46 mouse cellular contexts compared by ENCODE assay signal in the genomic region with DNA sequence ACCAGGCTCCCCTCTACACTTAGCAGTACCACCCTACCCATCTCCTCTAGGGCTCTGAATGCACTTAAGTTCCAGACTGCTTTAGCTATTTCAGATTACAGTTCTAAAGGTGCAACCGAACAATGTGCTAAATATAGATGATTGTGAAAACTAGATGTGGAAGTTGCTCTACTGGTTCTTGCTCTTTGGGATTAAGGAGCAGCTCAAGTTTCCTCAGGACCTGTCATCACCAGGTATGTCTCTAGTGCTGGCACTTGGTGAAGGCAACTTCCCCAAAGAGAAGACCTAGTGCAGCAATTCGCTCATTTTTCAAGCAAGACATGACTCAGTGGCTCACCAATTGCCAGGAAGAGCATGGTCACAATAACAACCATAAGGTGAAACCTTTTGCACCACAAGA. TPM values are rescaled to one million over a fixed set of nuclear protein-coding genes. Genes with fewer than 3 reads are reported as not detected.
"Had no signal": no experiment of that assay in that cellular context is flagged by ENCODE, and none has a peak within 500 bp of the region (broad histone marks: within the 10 kb centered on the region; RNA-seq: fewer than 3 reads in every experiment).

No protein-coding gene starts in this region.

- H3K4me1 ChIP-seq: limb, embryonic 15.5 days; liver, embryonic 12.5 days; liver, embryonic 13.5 days; liver, embryonic 15.5 days; lung, embryonic 15.5 days; megakaryocyte, embryonic 14.5 days; midbrain, embryonic 10.5 days; midbrain, embryonic 12.5 days; midbrain, embryonic 13.5 days; midbrain, embryonic 15.5 days; neural tube, embryonic 12.5 days had no signal

- H3K9ac ChIP-seq: limb, embryonic 12.5 days; limb, embryonic 13.5 days; limb, embryonic 15.5 days; liver, embryonic 12.5 days; liver, embryonic 13.5 days; liver, embryonic 14.5 days; liver, embryonic 15.5 days; liver, postnatal 0 days; lung, embryonic 14.5 days; lung, embryonic 15.5 days; midbrain, embryonic 12.5 days; midbrain, embryonic 13.5 days; midbrain, embryonic 15.5 days; neural tube, embryonic 12.5 days had no signal

- H3K4me2 ChIP-seq: limb, embryonic 12.5 days; limb, embryonic 13.5 days; limb, embryonic 15.5 days; liver, embryonic 11.5 days; liver, embryonic 12.5 days; liver, embryonic 13.5 days; liver, embryonic 15.5 days; lung, embryonic 14.5 days; lung, embryonic 15.5 days; midbrain, embryonic 11.5 days; midbrain, embryonic 12.5 days; midbrain, embryonic 13.5 days; midbrain, embryonic 15.5 days; neural tube, embryonic 12.5 days had no signal

- H3K36me3 ChIP-seq: limb, embryonic 10.5 days; limb, embryonic 12.5 days; limb, embryonic 13.5 days; limb, embryonic 15.5 days; liver, embryonic 12.5 days; liver, embryonic 13.5 days; liver, embryonic 15.5 days; lung, embryonic 15.5 days; midbrain, embryonic 10.5 days; midbrain, embryonic 12.5 days; midbrain, embryonic 13.5 days; midbrain, embryonic 15.5 days; neural tube, embryonic 12.5 days had no signal

- H3K27ac ChIP-seq: left cerebral cortex, adult 2 months; limb, embryonic 10.5 days; limb, embryonic 12.5 days; limb, embryonic 13.5 days; limb, embryonic 15.5 days; liver, embryonic 12.5 days; liver, embryonic 13.5 days; liver, embryonic 14.5 days; liver, embryonic 15.5 days; lung, embryonic 15.5 days; macrophage; midbrain, embryonic 10.5 days; midbrain, embryonic 12.5 days; midbrain, embryonic 13.5 days; midbrain, embryonic 15.5 days; neural tube, embryonic 12.5 days had no signal

- DNase-seq: left cerebral cortex, postnatal 4 days; liver; liver, embryonic 13.5 days; liver, postnatal 0 days; lung, adult 18-20 months; lung, adult 2 months; lung, embryonic 14.5 days; lung, postnatal 10 days; lung, postnatal 36 days; lung, postnatal 4 days; midbrain, embryonic 14.5 days had no signal

- H3K27me3 ChIP-seq: limb, embryonic 12.5 days; limb, embryonic 13.5 days; limb, embryonic 15.5 days; liver, embryonic 12.5 days; liver, embryonic 13.5 days; liver, embryonic 15.5 days; lung, embryonic 15.5 days; megakaryocyte, embryonic 14.5 days; midbrain, embryonic 12.5 days; midbrain, embryonic 13.5 days; midbrain, embryonic 15.5 days; neural tube, embryonic 12.5 days had no signal

- H3K9me3 ChIP-seq: limb, embryonic 10.5 days; limb, embryonic 12.5 days; limb, embryonic 13.5 days; limb, embryonic 15.5 days; liver, embryonic 12.5 days; liver, embryonic 13.5 days; liver, embryonic 15.5 days; lung, embryonic 15.5 days; megakaryocyte, embryonic 14.5 days; midbrain, embryonic 10.5 days; midbrain, embryonic 12.5 days; midbrain, embryonic 13.5 days; midbrain, embryonic 15.5 days; neural tube, embryonic 12.5 days had no signal

- H3K4me3 ChIP-seq: left cerebral cortex, adult 2 months; limb, embryonic 10.5 days; limb, embryonic 12.5 days; limb, embryonic 13.5 days; limb, embryonic 15.5 days; liver, embryonic 12.5 days; liver, embryonic 13.5 days; liver, embryonic 15.5 days; lung, embryonic 15.5 days; megakaryocyte, embryonic 14.5 days; midbrain, embryonic 10.5 days; midbrain, embryonic 12.5 days; midbrain, embryonic 13.5 days; midbrain, embryonic 15.5 days; myocyte; neural tube, embryonic 12.5 days had no signal

- ATAC-seq: liver, embryonic 12.5 days; liver, postnatal 0 days; midbrain, embryonic 13.5 days; midbrain, embryonic 15.5 days; midbrain, embryonic 16.5 days had no signal

RNA-seq across cellular contexts. Expression of gene Tmem207, which starts 45.3 kb away (rescaled TPM):
- total RNA-seq: left cerebral cortex, adult 18-20 months; left cerebral cortex, adult 2 months; left cerebral cortex, adult 8-10 months; left cerebral cortex, postnatal 10 days; left cerebral cortex, postnatal 14 days; left cerebral cortex, postnatal 25 days; left cerebral cortex, postnatal 36 days; left cerebral cortex, postnatal 4 days; liver, adult 2 months; megakaryocyte progenitor cell, adult 5-6 weeks; megakaryocyte-erythroid progenitor cell, adult 5-6 weeks; monocyte, adult 5-6 weeks had no signal
- polyA plus RNA-seq: limb, embryonic 10.5 days; limb, embryonic 11.5 days; limb, embryonic 12.5 days; limb, embryonic 13.5 days; limb, embryonic 14.5 days; limb, embryonic 15.5 days; liver, adult 2 months; liver, embryonic 11.5 days; liver, embryonic 12.5 days; liver, embryonic 13.5 days; liver, embryonic 14.5 days; liver, embryonic 15.5 days; liver, embryonic 16.5 days; liver, postnatal 0 days; lung, adult 2 months; lung, embryonic 14.5 days; lung, embryonic 15.5 days; lung, embryonic 16.5 days; macrophage; midbrain, embryonic 10.5 days; myocyte; neural tube, embryonic 11.5 days had no signal
